Mouse (Mus musculus) T-helper 2 cell (primary cell): ENCODE measurements around the gene Irs1.

Source experiments
- in situ Hi-C: fragments of 300-600 bp; cut with MboI, MseI; formaldehyde crosslinking; loops from one replicate; pipeline ENCODE4 v1.15.1; 2025; ENCODE audit warnings: high pct_unique_total_duplicates

Irs1 gene

GRCm38 (mm10) chr1:82289116-82289989 lies 1.9 kb downstream of the Irs1 start:
- in situ Hi-C loops: no loop called here

GRCm38 (mm10) chr1:82288421-82288990 lies 2.7 kb downstream of the Irs1 start:
- in situ Hi-C loops: no loop called here

GRCm38 (mm10) chr1:82287776-82288325 lies 3.4 kb downstream of the Irs1 start:
- in situ Hi-C loops: no loop called here

- in situ Hi-C loops: no loop called here
These were observed 4.0 kb downstream of the Irs1 start for GRCm38 (mm10) chr1:82287052-82287775.

- in situ Hi-C loops: no loop called here
These were observed 4.8 kb downstream of the Irs1 start for GRCm38 (mm10) chr1:82286190-82287051.

- in situ Hi-C loops: no loop called here
These were observed 5.6 kb downstream of the Irs1 start for GRCm38 (mm10) chr1:82285461-82286189.

- in situ Hi-C loops: no loop called here
These were observed 6.8 kb downstream of the Irs1 start for GRCm38 (mm10) chr1:82284403-82284802.

- in situ Hi-C loops: no loop called here
These were observed 7.3 kb downstream of the Irs1 start for GRCm38 (mm10) chr1:82283901-82284301.

GRCm38 (mm10) chr1:82282992-82283611 lies 8.1 kb downstream of the Irs1 start:
- in situ Hi-C loops: no loop called here

- in situ Hi-C loops: no loop called here
These were observed 9.4 kb downstream of the Irs1 start for GRCm38 (mm10) chr1:82281823-82282222.

GRCm38 (mm10) chr1:82279768-82280167 lies 11.4 kb downstream of the Irs1 start:
- in situ Hi-C loops: no loop called here

GRCm38 (mm10) chr1:82274361-82274760 lies 16.9 kb downstream of the Irs1 start:
- in situ Hi-C loops: no loop called here

GRCm38 (mm10) chr1:82273529-82273928 lies 17.7 kb downstream of the Irs1 start:
- in situ Hi-C loops: no loop called here

GRCm38 (mm10) chr1:82272231-82272630 lies 19.0 kb downstream of the Irs1 start:
- in situ Hi-C loops: no loop called here

GRCm38 (mm10) chr1:82267547-82267946 lies 23.7 kb downstream of the Irs1 start:
- in situ Hi-C loops: no loop called here

GRCm38 (mm10) chr1:82262331-82262730 lies 28.9 kb downstream of the Irs1 start:
- in situ Hi-C loops: no loop called here

GRCm38 (mm10) chr1:82261638-82262037 lies 29.6 kb downstream of the Irs1 start:
- in situ Hi-C loops: no loop called here

- in situ Hi-C loops: no loop called here
These were observed 30.1 kb downstream of the Irs1 start for GRCm38 (mm10) chr1:82261053-82261618.

- in situ Hi-C loops: no loop called here
These were observed 31.2 kb downstream of the Irs1 start for GRCm38 (mm10) chr1:82260055-82260454.

- in situ Hi-C loops: no loop called here
These were observed 32.9 kb downstream of the Irs1 start for GRCm38 (mm10) chr1:82258331-82258730.
